Mouse (Mus musculus) lung, embryonic 14.5 days (tissue): ENCODE data around the gene Rcan1. TPM values are rescaled to one million over a fixed set of nuclear protein-coding genes. Genes with fewer than 3 reads are reported as not detected.

Experiments
- ATAC-seq: fragments of 200-750 bp; cut with Nextera tagmentation; 2 replicates; pipeline ENCODE4 v1.8.0; 2017; ENCODE audit warnings: mild to moderate bottlenecking, moderate TSS enrichment, moderate library complexity; ENCODE audit not compliant: insufficient read depth
- DNase-seq: peaks from one replicate; pipeline ENCODE4 v3.0.0-alpha.2; 2015
- H3K27ac ChIP-seq: fragments of 300-500 bp; sonication (generic); 2 replicates; pipeline ENCODE4 v1.5.1; 2014; ENCODE audit warnings: low read depth, mild to moderate bottlenecking, moderate library complexity
- H3K27me3 ChIP-seq: fragments of 300-500 bp; sonication (generic); 2 replicates; pipeline ENCODE4 v1.6.1; 2014; ENCODE audit warnings: low read length, control low read depth; ENCODE audit not compliant: insufficient read depth
- H3K36me3 ChIP-seq: fragments of 300-500 bp; sonication (generic); 2 replicates; pipeline ENCODE4 v1.6.1; 2014; ENCODE audit warnings: control low read depth; ENCODE audit not compliant: insufficient read depth
- H3K4me1 ChIP-seq: fragments of 300-500 bp; sonication (generic); 2 replicates; pipeline ENCODE4 v1.6.1; 2014; ENCODE audit warnings: antibody characterized with exemption, control low read depth; ENCODE audit not compliant: insufficient read depth
- H3K4me2 ChIP-seq: fragments of 300-500 bp; sonication (generic); 2 replicates; pipeline ENCODE4 v1.6.1; 2014; ENCODE audit warnings: mild to moderate bottlenecking
- H3K4me3 ChIP-seq: fragments of 300-500 bp; sonication (generic); 2 replicates; pipeline ENCODE4 v1.5.1; 2014; ENCODE audit warnings: low read depth, low read length
- H3K9ac ChIP-seq: fragments of 300-500 bp; sonication (generic); 2 replicates; pipeline ENCODE4 v1.6.1; 2014
- H3K9me3 ChIP-seq: fragments of 300-500 bp; sonication (generic); 2 replicates; pipeline ENCODE4 v1.6.1; 2016; ENCODE audit warnings: low read depth, low read length, control low read depth
- CTCF ChIP-seq: IDR thresholded peaks from 2 replicates; pipeline ENCODE4 v1.5.1; 2016; ENCODE audit warnings: antibody characterized with exemption, low read depth
- WGBS: fragments of 180-500 bp; shearing (Covaris S2); extraction: QIAGEN DNeasy Blood & Tissue Kit; methylation state at CpG from one replicate; pipeline ENCODE4 v1.1.7; 2014; 5-methylcytosine and 5-hydroxymethylcytosine counted together
- polyA plus RNA-seq: library from polyadenylated mRNA; unstranded; fragments of >200 nt; fragmentation: Nextera tagmentation; extraction: Ambion mirVana; gene quantifications from 2 replicates; pipeline ENCODE4 v1.2.1, GENCODE M21; 2014

Rcan1 gene
- polyA plus RNA-seq, 1 experiment from 2014 or later = 47.8 TPM

DNA sequence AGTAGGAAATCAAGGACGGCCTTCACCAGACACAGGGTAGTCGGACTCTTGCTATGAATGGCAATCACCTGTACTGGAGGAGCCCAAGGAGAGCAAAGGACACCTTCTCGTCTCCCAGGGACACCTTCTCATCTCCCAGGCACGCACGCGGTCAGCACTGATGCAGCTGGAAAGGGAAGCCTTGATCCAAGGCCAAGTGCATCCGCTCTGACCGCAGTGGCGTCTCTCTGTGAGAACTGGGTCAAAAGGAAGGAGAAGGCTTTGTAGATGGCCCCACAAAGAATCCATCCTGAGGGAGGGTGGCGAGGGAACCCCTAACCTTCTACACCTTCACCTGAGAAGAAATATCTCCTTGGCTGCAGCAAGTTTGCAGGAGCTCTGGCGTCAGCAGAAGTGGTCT is 28.5 kb downstream of the Rcan1 start:
- ATAC-seq (no peak), DNase-seq (no peak)
- no peak overlapping the region for H3K27ac ChIP-seq
- TF ChIP-seq CTCF = no peak
- H3K36me3 ChIP-seq = no peaks in the 10 kb centered on the region
- no peak overlapping the region for H3K9ac ChIP-seq
- no peaks in the 10 kb centered on the region for H3K9me3 ChIP-seq
- no peak overlapping the region for H3K4me3 ChIP-seq
- H3K4me1 ChIP-seq = peaks cover 11% of the 10 kb centered on the region; the same call in 1 of the 2 replicates
- H3K27me3 ChIP-seq = no peaks in the 10 kb centered on the region
- no peak overlapping the region for H3K4me2 ChIP-seq
- 87% methylated on average over 11 of the region's 11 CpGs for WGBS

DNA sequence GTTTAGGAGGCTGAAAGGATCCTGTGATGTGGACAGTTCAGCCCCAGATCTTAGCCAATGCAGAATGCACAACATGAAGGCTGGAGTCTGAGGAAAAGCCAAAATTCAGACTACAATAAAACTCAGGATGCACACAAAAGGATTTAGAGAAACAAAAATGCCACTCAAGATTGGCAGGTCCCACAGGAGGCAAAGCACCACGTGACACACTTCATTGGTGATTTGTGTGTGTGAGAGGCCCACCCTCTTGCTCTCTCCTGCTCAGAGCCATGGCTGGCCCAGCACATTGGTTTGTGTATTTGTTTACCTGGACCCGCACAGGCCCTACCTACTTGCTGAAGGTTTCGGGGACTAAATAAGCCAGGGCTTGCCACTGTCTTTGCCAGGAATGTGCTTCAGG is 29.5 kb downstream of the Rcan1 start:
- no peak overlapping the region for H3K9ac ChIP-seq
- H3K4me1 ChIP-seq = peaks cover 11% of the 10 kb centered on the region; the same call in 1 of the 2 replicates
- no peak overlapping the region for H3K4me3 ChIP-seq
- no peaks in the 10 kb centered on the region for H3K27me3 ChIP-seq
- H3K27ac ChIP-seq = no peak overlapping the region
- ATAC-seq = no peak
- DNase-seq = no peak
- TF ChIP-seq CTCF = no peak
- H3K4me2 ChIP-seq = no peak overlapping the region
- WGBS = 70% methylated on average over 3 of the region's 3 CpGs
- no peaks in the 10 kb centered on the region for H3K9me3 ChIP-seq
- no peaks in the 10 kb centered on the region for H3K36me3 ChIP-seq

DNA sequence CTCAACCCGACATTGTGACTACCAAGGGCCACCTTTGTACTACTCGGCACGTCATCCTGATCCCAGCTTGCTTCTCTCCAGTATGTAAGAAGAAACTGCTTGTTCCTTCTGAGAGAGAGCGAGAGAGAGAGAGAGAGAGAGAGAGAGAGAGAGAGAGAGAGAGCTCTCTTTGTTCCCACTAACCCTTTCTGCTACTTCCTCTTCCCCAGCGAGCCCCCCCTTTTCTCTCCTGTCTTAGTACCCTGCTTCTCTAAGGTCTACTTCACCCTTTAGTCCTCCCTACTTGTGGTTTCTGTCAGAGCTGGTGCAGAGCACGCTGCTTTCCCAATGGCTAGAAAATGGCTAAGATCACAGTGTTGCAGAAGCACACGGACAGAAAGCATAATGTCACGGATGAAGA is 30.4 kb downstream of the Rcan1 start:
- no peak for TF ChIP-seq CTCF
- H3K4me1 ChIP-seq = peaks cover 11% of the 10 kb centered on the region; the same call in 1 of the 2 replicates
- DNase-seq (no peak), ATAC-seq (no peak)
- no peaks in the 10 kb centered on the region for H3K36me3 ChIP-seq
- no peak overlapping the region for H3K4me3 ChIP-seq
- no peaks in the 10 kb centered on the region for H3K27me3 ChIP-seq
- H3K9me3 ChIP-seq = no peaks in the 10 kb centered on the region
- no peak overlapping the region for H3K27ac ChIP-seq
- WGBS = 69% methylated on average over 8 of the region's 8 CpGs
- no peak overlapping the region for H3K9ac ChIP-seq
- no peak overlapping the region for H3K4me2 ChIP-seq

DNA sequence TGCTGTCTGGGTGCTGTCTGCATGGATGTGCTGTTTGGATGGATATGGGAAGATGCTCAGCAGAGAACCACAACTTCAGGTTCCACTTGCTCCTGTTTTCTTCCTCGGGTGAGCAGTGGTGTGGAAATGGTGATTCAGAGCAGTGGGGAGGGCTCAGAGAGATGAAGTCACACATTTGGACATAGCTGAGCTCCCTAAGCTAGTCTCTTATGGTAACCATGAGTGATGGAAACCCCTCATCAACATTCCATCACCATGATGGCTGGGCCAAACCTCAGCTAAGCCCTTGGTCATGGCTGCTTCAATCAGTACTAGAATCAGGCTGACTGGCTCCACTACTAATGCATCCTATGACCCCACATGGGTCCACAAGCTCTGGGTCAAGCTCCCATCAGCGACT is 30.9 kb downstream of the Rcan1 start:
- Histone ChIP-seq H3K4me3 (no peak overlapping the region), H3K36me3 (no peaks in the 10 kb centered on the region; the same call in 1 of the 2 replicates), H3K4me1 (peaks cover 11% of the 10 kb centered on the region; the same call in 1 of the 2 replicates), H3K27ac (no peak overlapping the region), H3K4me2 (no peak overlapping the region), H3K27me3 (no peaks in the 10 kb centered on the region), H3K9ac (no peak overlapping the region), H3K9me3 (no peaks in the 10 kb centered on the region)
- ATAC-seq = no peak
- WGBS = 66% methylated on average over 2 of the region's 2 CpGs
- DNase-seq = no peak
- no peak for TF ChIP-seq CTCF

DNA sequence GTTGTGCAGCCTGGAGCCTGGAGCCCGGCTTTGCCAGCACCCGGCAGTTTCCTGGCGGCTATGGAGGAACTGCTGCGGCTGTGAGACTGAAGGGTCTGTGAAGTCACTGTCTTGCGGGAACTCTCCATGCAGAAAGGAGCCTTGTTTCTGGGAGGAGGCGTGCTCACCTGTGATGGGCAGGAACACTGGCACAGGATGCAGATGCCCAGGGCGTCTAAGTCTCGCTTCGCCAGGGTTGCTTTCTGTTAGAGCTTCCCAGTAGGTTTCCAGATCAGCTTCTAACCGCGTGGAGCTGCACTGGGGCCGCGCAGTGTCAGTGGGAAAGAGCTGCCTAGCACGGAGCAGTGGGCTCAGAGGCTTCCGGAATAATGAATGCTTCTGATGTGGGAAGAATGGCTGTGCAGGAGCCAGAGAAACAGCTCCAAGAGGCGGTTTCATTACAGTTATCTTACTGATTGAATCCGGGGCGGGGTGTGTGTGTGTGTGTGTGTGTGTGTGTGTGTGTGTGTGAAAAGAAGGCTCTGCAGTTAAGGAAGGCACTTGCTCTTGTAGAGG is 35.2 kb downstream of the Rcan1 start:
- no peak overlapping the region for H3K27ac ChIP-seq
- ATAC-seq = no peak
- no peaks in the 10 kb centered on the region for H3K4me1 ChIP-seq
- H3K4me2 ChIP-seq = no peak overlapping the region
- no peaks in the 10 kb centered on the region for H3K27me3 ChIP-seq
- H3K4me3 ChIP-seq = no peak overlapping the region
- peaks cover 3% of the 10 kb centered on the region; the same call in 1 of the 2 replicates for H3K36me3 ChIP-seq
- no peak overlapping the region for H3K9ac ChIP-seq
- no peak for TF ChIP-seq CTCF
- no peak for DNase-seq
- H3K9me3 ChIP-seq = no peaks in the 10 kb centered on the region
- 78% methylated on average over 18 of the region's 18 CpGs for WGBS

DNA sequence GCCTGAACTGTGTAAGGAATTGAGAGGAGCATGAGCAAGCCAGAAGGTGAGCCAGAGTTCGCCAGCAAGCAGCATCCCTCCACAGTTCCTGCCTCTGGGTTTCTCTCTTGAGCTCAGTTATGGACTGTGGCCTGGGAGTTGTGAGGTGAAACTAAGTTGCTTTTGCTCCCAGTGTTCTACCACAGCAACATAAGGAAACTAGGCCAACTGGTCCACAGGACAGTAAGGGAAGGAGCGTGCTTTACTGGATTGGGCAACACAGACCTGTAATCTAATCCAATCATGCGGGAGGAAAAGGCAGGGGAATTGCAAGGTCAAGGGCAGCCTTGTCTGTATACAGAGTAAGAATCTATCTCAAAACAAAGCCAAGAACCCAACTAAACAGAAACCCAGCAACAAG is 37.5 kb downstream of the Rcan1 start:
- no peak for ATAC-seq
- TF ChIP-seq CTCF = no peak
- no peak overlapping the region for H3K4me3 ChIP-seq
- H3K4me2 ChIP-seq = no peak overlapping the region
- H3K27me3 ChIP-seq = no peaks in the 10 kb centered on the region
- H3K9ac ChIP-seq = no peak overlapping the region
- H3K9me3 ChIP-seq = no peaks in the 10 kb centered on the region
- WGBS = 89% methylated on average over 3 of the region's 3 CpGs
- no peak overlapping the region for H3K27ac ChIP-seq
- peaks cover 8% of the 10 kb centered on the region for H3K4me1 ChIP-seq
- DNase-seq = no peak
- peaks cover 3% of the 10 kb centered on the region; the same call in 1 of the 2 replicates for H3K36me3 ChIP-seq

DNA sequence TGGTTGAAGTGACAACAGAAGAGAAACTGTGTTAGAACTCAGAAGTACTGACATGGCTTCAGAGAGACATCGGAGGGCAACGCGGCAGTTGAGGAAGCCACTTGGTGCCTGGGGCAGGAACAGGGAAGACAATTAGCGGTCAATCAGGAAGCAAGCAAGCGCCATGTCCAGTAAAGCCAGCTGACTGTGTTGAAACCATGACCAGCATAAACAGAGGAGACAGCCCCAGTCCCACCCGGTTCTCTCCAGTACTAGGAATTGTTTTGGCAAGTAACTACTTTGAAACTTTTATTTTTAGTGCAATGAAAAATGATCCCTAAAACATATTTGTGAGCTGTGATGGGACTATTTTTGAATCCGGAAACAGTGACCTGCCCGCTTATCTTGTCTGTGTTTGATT is 39.9 kb downstream of the Rcan1 start:
- no peak overlapping the region for H3K4me2 ChIP-seq
- H3K9ac ChIP-seq = no peak overlapping the region
- no peak for TF ChIP-seq CTCF
- no peak overlapping the region for H3K4me3 ChIP-seq
- WGBS = 85% methylated on average over 8 of the region's 8 CpGs
- peaks cover 20% of the 10 kb centered on the region for H3K4me1 ChIP-seq
- no peaks in the 10 kb centered on the region for H3K9me3 ChIP-seq
- no peak for ATAC-seq
- H3K27ac ChIP-seq = no peak overlapping the region
- no peaks in the 10 kb centered on the region for H3K27me3 ChIP-seq
- DNase-seq = no peak
- peaks cover 3% of the 10 kb centered on the region; the same call in 1 of the 2 replicates for H3K36me3 ChIP-seq
